Mouse (Mus musculus) forebrain, postnatal 0 days (tissue): Measurements from ENCODE around the gene Svbp. TPM values are rescaled to one million over a fixed set of nuclear protein-coding genes. Genes with fewer than 3 reads are reported as not detected.

ENCODE experiments used
- ATAC-seq: fragments of 200-750 bp; cut with Nextera tagmentation; 2 replicates; pipeline ENCODE4 v1.8.0; 2017; ENCODE audit warnings: mild to moderate bottlenecking, moderate library complexity
- DNase-seq: peaks from one replicate; pipeline ENCODE4 v3.0.0-alpha.2; 2015
- H3K27ac ChIP-seq: fragments of 300-500 bp; sonication (generic); 2 replicates; pipeline ENCODE4 v1.5.1; 2014; ENCODE audit warnings: low read depth, mild to moderate bottlenecking, antibody characterized with exemption, low read length, moderate library complexity, mixed read lengths
- H3K27me3 ChIP-seq: fragments of 300-500 bp; sonication (generic); 2 replicates; pipeline ENCODE4 v1.6.1; 2014; ENCODE audit warnings: mild to moderate bottlenecking, low read length, mixed read lengths; ENCODE audit not compliant: insufficient read depth
- H3K36me3 ChIP-seq: fragments of 300-500 bp; sonication (generic); 2 replicates; pipeline ENCODE4 v1.6.1; 2014; ENCODE audit warnings: mild to moderate bottlenecking, moderate library complexity; ENCODE audit not compliant: insufficient read depth
- H3K4me1 ChIP-seq: fragments of 300-500 bp; sonication (generic); 2 replicates; pipeline ENCODE4 v1.6.1; 2014; ENCODE audit warnings: antibody characterized with exemption; ENCODE audit not compliant: insufficient read depth
- H3K4me2 ChIP-seq: fragments of 300-500 bp; sonication (generic); 2 replicates; pipeline ENCODE4 v1.6.1; 2014; ENCODE audit warnings: low read depth, mild to moderate bottlenecking, moderate library complexity
- H3K4me3 ChIP-seq: fragments of 300-500 bp; sonication (generic); 2 replicates; pipeline ENCODE4 v1.5.1; 2014; ENCODE audit warnings: low read depth, low read length, mixed read lengths
- H3K9ac ChIP-seq: fragments of 300-500 bp; sonication (generic); 2 replicates; pipeline ENCODE4 v1.6.1; 2014; ENCODE audit warnings: mild to moderate bottlenecking
- H3K9me3 ChIP-seq: fragments of 300-500 bp; sonication (generic); 2 replicates; pipeline ENCODE4 v1.6.1; 2016; ENCODE audit warnings: low read length
- CTCF ChIP-seq: sonication (generic); IDR thresholded peaks from 2 replicates; pipeline ENCODE4 v1.5.1; 2016; ENCODE audit warnings: antibody characterized with exemption, control low read depth, low read depth
- WGBS: fragments of 180-500 bp; shearing (Covaris S2); extraction: QIAGEN DNeasy Blood & Tissue Kit; methylation state at CpG from one replicate; pipeline ENCODE4 v1.1.7; 2014; 5-methylcytosine and 5-hydroxymethylcytosine counted together
- polyA plus RNA-seq: library from polyadenylated mRNA; unstranded; fragments of >200 nt; fragmentation: Nextera tagmentation; extraction: Ambion mirVana; gene quantifications from 2 replicates; pipeline ENCODE4 v1.2.1, GENCODE M21; 2015
- total RNA-seq: library from RNA; depleted of rRNA; stranded (reverse); fragments of >200 nt; gene quantifications from 2 replicates; pipeline ENCODE4 v1.2.3, GENCODE M21; 2014

Gene Svbp
- total and polyA plus RNA-seq, 2 experiments from 2014 or later, result 124 to 227 TPM

DNA sequence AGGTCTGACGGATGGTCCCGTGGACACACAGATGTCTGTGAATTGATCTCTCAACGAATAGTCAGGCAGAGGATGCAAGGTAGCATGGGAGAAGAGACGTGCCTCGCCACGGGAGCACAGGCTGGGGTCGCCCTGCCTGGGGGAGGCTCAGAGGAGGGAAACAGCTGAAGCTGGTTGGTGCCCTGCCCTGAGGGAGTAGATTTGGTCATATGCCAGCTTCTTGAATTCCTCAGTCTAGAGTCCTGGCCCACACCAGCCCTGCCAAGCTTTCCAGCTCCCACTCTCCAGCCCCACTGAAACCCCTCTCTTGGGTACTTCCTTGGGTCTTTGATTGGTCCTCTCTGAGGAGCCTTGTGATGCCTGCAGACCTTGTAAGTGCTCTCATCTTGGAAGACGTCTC lies 21.6 kb downstream of the Svbp start:
- Histone ChIP-seq H3K36me3 (no peaks in the 10 kb centered on the region), H3K4me1 (no peaks in the 10 kb centered on the region), H3K4me2 (no peak overlapping the region), H3K27me3 (no peaks in the 10 kb centered on the region), H3K27ac (no peak overlapping the region), H3K9ac (no peak overlapping the region), H3K4me3 (no peak overlapping the region), H3K9me3 (no peaks in the 10 kb centered on the region)
- TF ChIP-seq CTCF, result no peak
- WGBS, result 74% methylated on average over 8 of the region's 8 CpGs
- ATAC-seq (peak; percentile 47; the same call in 1 of the 2 replicates), DNase-seq (no peak)

DNA sequence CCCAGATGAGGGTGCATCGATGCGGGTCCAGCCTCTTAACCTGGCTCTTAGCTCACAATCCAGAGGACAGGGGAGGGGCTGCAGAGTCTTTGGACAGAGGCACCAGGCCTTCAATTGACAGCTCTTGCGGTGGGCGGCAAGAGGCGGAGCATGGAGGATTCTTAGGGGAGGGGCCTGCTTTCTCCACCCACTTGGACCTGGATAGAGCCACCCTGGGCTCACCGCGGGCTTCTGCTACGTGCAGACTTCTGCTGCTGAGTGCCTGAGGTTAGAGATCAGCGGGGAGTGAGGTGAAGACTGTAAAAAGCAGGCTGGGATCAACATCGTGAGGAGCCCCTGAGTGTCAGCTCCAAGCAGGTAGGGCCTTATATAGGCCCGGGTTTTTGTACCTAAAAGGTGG lies 23.1 kb downstream of the Svbp start, which contains the start of gene Tmem269:
Gene Tmem269 (minus strand): TSS at position 49 of the 400 bp plus-strand sequence.
- Histone ChIP-seq H3K36me3 (no peaks in the 10 kb centered on the region), H3K4me2 (no peak within 1 kb of the TSS), H3K4me3 (no peak within 1 kb of the TSS), H3K27me3 (no peaks in the 10 kb centered on the region), H3K4me1 (no peaks in the 10 kb centered on the region), H3K9me3 (no peaks in the 10 kb centered on the region), H3K27ac (no peak within 1 kb of the TSS), H3K9ac (no peak within 1 kb of the TSS)
- no peak for TF ChIP-seq CTCF
- ATAC-seq (no peak), DNase-seq (no peak)
- WGBS, result 12% methylated on average over 11 of the region's 11 CpGs

DNA sequence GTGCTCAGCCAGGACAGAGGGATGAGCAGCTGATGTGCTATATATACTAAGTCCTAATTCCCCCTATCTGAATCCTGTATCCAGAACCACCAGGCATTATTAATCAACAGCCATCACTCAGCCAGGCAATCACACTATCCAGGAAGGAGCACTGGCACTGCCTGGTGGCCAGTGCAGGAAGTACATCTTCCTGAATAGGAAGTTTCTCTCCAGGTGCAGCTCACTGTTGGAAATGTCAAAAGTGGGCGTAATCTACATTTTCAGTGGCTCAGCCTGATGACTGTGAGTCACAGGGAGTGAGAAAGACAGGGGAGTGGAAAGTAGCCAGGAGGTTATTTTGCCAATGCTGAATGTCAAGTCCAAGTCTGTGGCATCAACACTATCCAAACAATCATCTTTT lies 28.6 kb downstream of the Svbp start:
- H3K9me3 ChIP-seq, result no peaks in the 10 kb centered on the region
- no peak overlapping the region for H3K4me3 ChIP-seq
- ATAC-seq, result peak; percentile 60; the same call in 1 of the 2 replicates
- H3K4me2 ChIP-seq, result no peak overlapping the region
- H3K4me1 ChIP-seq, result no peaks in the 10 kb centered on the region
- no peak overlapping the region for H3K9ac ChIP-seq
- TF ChIP-seq CTCF, result peak; percentile 73
- no peak overlapping the region for H3K27ac ChIP-seq
- WGBS, result 85% methylated on average over 1 of the region's 1 CpGs
- H3K36me3 ChIP-seq, result peaks cover 37% of the 10 kb centered on the region
- no peak for DNase-seq
- H3K27me3 ChIP-seq, result no peaks in the 10 kb centered on the region

DNA sequence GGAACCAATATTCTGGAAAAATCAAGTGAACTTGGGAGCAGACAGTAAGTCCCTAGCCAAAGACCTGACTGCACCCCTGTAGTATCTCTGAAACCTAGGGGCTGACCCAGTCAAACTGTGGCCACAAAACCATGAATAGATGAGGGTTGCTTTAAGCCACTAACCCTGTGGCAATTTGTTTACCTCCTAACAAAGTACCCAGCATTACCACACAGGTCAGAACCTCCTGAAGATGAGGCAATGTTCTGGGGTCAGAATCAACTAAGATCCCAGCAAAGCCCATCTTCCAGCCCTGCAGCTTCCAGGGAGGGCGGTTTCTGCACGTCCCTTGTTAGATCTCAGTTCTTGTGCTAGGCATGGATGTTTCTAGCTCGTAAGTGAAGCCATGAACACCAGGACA lies 29.4 kb downstream of the Svbp start:
- no peak overlapping the region for H3K4me2 ChIP-seq
- ATAC-seq, result no peak
- H3K4me1 ChIP-seq, result no peaks in the 10 kb centered on the region
- no peaks in the 10 kb centered on the region for H3K27me3 ChIP-seq
- no peak for TF ChIP-seq CTCF
- no peaks in the 10 kb centered on the region for H3K9me3 ChIP-seq
- no peak overlapping the region for H3K9ac ChIP-seq
- no peak overlapping the region for H3K27ac ChIP-seq
- no peak for DNase-seq
- H3K36me3 ChIP-seq, result peaks cover 37% of the 10 kb centered on the region
- no peak overlapping the region for H3K4me3 ChIP-seq
- 96% methylated on average over 3 of the region's 3 CpGs for WGBS

DNA sequence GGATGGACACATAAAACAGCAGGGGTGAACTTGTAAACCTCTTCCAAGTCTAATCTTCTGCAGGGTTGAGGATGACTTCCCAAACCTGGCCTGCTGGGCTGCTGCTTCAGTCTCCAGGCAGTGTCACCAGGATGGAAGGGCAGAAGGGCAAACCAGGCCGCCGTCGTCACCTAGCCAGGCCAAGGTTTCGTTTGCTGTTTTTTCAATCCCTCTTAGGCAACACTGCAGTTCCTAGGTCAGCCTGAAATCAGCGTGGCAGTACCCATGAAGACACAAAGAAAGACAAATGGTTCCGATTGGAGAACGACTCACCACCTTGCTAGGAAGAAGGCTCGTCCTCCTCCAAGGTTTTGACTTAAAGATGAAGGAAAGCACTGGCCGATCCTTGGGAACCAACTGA lies 30.6 kb downstream of the Svbp start:
- H3K27me3 ChIP-seq, result no peaks in the 10 kb centered on the region
- ATAC-seq, result no peak
- H3K4me3 ChIP-seq, result no peak overlapping the region
- DNase-seq, result no peak
- 92% methylated on average over 9 of the region's 9 CpGs for WGBS
- no peak for TF ChIP-seq CTCF
- no peak overlapping the region for H3K27ac ChIP-seq
- H3K36me3 ChIP-seq, result peaks cover 37% of the 10 kb centered on the region
- no peak overlapping the region for H3K4me2 ChIP-seq
- no peaks in the 10 kb centered on the region for H3K4me1 ChIP-seq
- H3K9me3 ChIP-seq, result no peaks in the 10 kb centered on the region
- H3K9ac ChIP-seq, result no peak overlapping the region

DNA sequence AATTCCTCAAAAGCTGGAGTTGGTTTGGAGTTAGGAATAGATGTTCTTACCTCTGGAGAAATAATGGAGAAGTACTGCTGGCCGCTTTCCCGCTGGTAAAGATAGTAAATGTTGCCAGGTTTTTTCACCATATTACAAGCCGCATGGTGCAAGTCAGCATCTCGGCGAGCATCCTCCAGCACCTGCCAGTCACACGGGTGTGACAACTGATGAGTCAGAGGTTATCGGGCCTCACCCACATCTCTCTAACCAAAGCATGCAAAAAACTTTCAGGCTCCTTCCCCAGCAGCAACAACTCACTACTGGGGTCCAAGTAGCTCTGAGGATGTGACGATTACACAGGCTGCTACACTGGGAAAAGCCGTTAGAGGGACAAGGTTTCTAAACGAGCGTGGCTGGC lies 31.6 kb downstream of the Svbp start:
- Histone ChIP-seq H3K36me3 (peaks cover 37% of the 10 kb centered on the region), H3K27ac (no peak overlapping the region), H3K4me2 (no peak overlapping the region), H3K4me3 (no peak overlapping the region), H3K27me3 (no peaks in the 10 kb centered on the region), H3K9me3 (no peaks in the 10 kb centered on the region), H3K4me1 (no peaks in the 10 kb centered on the region; the same call in 1 of the 2 replicates), H3K9ac (no peak overlapping the region)
- ATAC-seq (no peak), DNase-seq (no peak)
- TF ChIP-seq CTCF, result no peak
- 92% methylated on average over 11 of the region's 11 CpGs for WGBS

DNA sequence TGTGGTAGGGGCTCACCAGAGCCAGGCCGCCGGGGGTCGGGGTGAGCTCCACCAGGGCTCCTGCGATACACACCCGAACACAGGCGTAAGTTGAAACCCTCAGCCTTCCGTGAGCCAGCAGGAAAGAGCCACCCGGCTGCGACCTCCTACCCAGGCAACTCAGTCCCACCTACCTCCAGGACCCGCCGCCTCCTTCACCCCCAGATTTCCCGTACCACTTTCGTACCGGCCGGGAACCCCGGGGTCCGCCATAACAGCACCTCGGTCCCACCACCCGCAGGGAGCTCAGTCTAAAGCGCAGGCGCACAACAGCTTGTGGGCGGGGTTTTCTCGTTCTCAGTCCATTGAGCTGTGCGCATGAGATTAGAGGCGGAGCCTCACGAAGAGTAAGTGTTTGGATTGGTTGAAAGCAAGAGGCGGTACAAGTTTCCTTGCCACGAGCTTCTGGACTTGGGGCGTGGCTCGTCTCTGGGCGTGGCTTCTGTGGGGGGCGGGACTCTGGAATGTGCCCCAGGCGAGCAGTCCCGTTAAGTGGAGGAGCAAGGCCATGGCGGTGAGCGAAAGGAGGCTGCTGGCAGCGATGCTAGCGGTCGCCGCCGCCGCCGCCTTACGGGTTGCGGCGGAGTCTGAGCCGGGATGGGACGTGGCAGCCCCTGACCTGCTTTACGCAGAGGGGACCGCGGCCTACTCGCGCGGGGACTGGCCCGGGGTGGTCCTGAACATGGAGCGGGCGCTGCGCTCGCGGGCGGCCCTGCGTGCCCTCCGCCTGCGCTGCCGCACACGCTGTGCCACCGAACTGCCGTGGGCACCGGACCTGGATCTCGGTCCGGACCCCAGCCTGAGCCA lies 37.5 kb downstream of the Svbp start, which contains the start of the genes AU022252 and P3h1:
Gene AU022252 (minus strand): TSS at position 303 of the 846 bp plus-strand sequence.
Gene P3h1 (plus strand): TSS at position 506 of the 846 bp plus-strand sequence.
- H3K27me3 ChIP-seq, result no peaks in the 10 kb centered on the region
- H3K4me3 ChIP-seq, result peak within 1 kb of the TSS; percentile 73
- WGBS, result 1% methylated on average over 71 of the region's 71 CpGs
- DNase-seq (peak; percentile 99), ATAC-seq (peak; percentile 97)
- peak within 1 kb of the TSS; percentile 77 for H3K27ac ChIP-seq
- peak within 1 kb of the TSS; percentile 65 for H3K9ac ChIP-seq
- peak within 1 kb of the TSS; percentile 85 for H3K4me2 ChIP-seq
- H3K4me1 ChIP-seq, result peaks cover 4% of the 10 kb centered on the region; the same call in 1 of the 2 replicates
- H3K36me3 ChIP-seq, result peaks cover 23% of the 10 kb centered on the region
- H3K9me3 ChIP-seq, result no peaks in the 10 kb centered on the region
- no peak for TF ChIP-seq CTCF
